Mouse (Mus musculus) liver, embryonic 14.5 days (tissue): Measurements from ENCODE around the gene Vac14.

Source experiments
- CTCF ChIP-seq: IDR thresholded peaks from 2 replicates; pipeline ENCODE4 v1.5.1; 2016; ENCODE audit warnings: antibody characterized with exemption, low read depth, control low read depth
- EP300 ChIP-seq: IDR thresholded peaks from 2 replicates; pipeline ENCODE4 v1.6.1; 2016; ENCODE audit warnings: antibody characterized with exemption, low read depth

DNA sequence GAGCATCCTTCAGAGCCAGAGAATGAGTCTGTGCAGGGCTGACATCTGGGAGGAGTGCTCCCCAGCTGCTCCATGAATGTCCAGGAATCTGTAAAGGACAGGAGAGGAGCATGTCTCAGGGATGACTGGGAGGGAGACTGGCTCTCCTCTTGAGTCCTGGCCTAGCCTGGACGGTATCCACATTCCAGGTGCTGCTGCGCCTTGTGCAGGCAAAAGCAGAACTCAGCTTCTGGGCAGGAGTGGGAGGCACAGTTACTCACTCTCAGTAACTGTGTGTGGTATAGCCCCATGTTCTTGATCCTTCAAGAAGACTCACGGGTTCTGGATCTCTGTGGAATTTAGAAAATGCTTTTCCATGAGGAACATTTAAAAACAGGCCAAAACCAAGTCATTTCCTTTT lies 11.7 kb downstream of the Vac14 start:
- TF ChIP-seq CTCF (no peak), EP300 (no peak)
